Mouse (Mus musculus): ENCODE results near the gene Myl7. TPM values are rescaled to one million over a fixed set of nuclear protein-coding genes. Genes with fewer than 3 reads are reported as not detected.

Gene Myl7
- polyA plus RNA-seq, 2 experiments = 0.36 to 0.92 TPM

- no peaks in the 10 kb centered on the region for H3K27me3 ChIP-seq (ENCODE audit: control insufficient read depth, insufficient read depth, low read length)
- peak overlapping the region; percentile 54 for H3K4me3 ChIP-seq (replicated peaks; ENCODE audit: low read length)
- H3K27ac ChIP-seq (replicated peaks; ENCODE audit: low read depth, low read length) = no peak overlapping the region
- peaks cover 8% of the 10 kb centered on the region for H3K36me3 ChIP-seq (ENCODE audit: control insufficient read depth, insufficient read depth, low read length)
- no peaks in the 10 kb centered on the region for H3K9me3 ChIP-seq (ENCODE audit: control insufficient read depth, low read length)
- H3K4me2 ChIP-seq (replicated peaks; ENCODE audit: low read depth, low read length, severe bottlenecking) = peak overlapping the region; percentile 85
- 13% methylated on average over 15 of the region's 15 CpGs for WGBS
- DNase-seq (ENCODE audit: low spot score) (no peak), ATAC-seq (ENCODE audit: low FRiP score, low read depth) (0 out of 2 replicates have a peak, but pooled peaks have one; percentile 7)
- no peak for TF ChIP-seq POLR2A (IDR thresholded peaks at IDR 0.05; ENCODE audit: borderline replicate concordance, extremely low read depth, insufficient read depth, insufficient read length)
- H3K9ac ChIP-seq (ENCODE audit: low read depth, low read length, severe bottlenecking) = peak overlapping the region; percentile 70
- H3K4me1 ChIP-seq (ENCODE audit: control insufficient read depth, insufficient read depth, low read length) = peaks cover 10% of the 10 kb centered on the region
Observed at GRCm38 (mm10) chr11:5862394-5863105, 36.0 kb downstream of the Myl7 start.

- H3K4me1 ChIP-seq (ENCODE audit: control insufficient read depth, insufficient read depth, low read length) = peaks cover 10% of the 10 kb centered on the region
Observed at GRCm38 (mm10) chr11:5861678-5862393, 36.7 kb downstream of the Myl7 start, which contains the start of gene Aebp1. Gene Aebp1 (plus strand): TSS chr11:5861947.

GRCm38 (mm10) chr11:5860639-5861038 is 37.9 kb downstream of the Myl7 start:
- no peaks in the 10 kb centered on the region for H3K27me3 ChIP-seq (ENCODE audit: control insufficient read depth, insufficient read depth, low read length)
- no peak for DNase-seq (ENCODE audit: low spot score)
- H3K4me3 ChIP-seq (replicated peaks; ENCODE audit: low read length) = no peak overlapping the region
- H3K9me3 ChIP-seq (ENCODE audit: control insufficient read depth, low read length) = no peaks in the 10 kb centered on the region
- WGBS = 66% methylated on average over 6 of the region's 6 CpGs
- no peak for ATAC-seq (ENCODE audit: low FRiP score, low read depth)
- no peak overlapping the region for H3K4me2 ChIP-seq (replicated peaks; ENCODE audit: low read depth, low read length, severe bottlenecking)
- H3K36me3 ChIP-seq (ENCODE audit: control insufficient read depth, insufficient read depth, low read length) = peaks cover 6% of the 10 kb centered on the region; the same call in 1 of the 2 replicates
- TF ChIP-seq POLR2A (IDR thresholded peaks at IDR 0.05; ENCODE audit: borderline replicate concordance, extremely low read depth, insufficient read depth, insufficient read length) = no peak
- no peak overlapping the region for H3K9ac ChIP-seq (ENCODE audit: low read depth, low read length, severe bottlenecking)
- H3K4me1 ChIP-seq (ENCODE audit: control insufficient read depth, insufficient read depth, low read length) = peaks cover 21% of the 10 kb centered on the region
- H3K27ac ChIP-seq (replicated peaks; ENCODE audit: low read depth, low read length) = no peak overlapping the region

More at GRCm38 (mm10) chr11:5861678-5862393, 36.7 kb downstream of the Myl7 start, which contains the start of gene Aebp1:
- 3% methylated on average over 48 of the region's 59 CpGs for WGBS
- no peaks in the 10 kb centered on the region for H3K27me3 ChIP-seq (ENCODE audit: control insufficient read depth, insufficient read depth, low read length)
- H3K27ac ChIP-seq (replicated peaks; ENCODE audit: low read depth, low read length) = 0 out of 2 replicates have a peak within 1 kb of the TSS, but pooled peaks have one; percentile 8
- DNase-seq (ENCODE audit: low spot score) (no peak), ATAC-seq (ENCODE audit: low FRiP score, low read depth) (peak; percentile 86)
- peak within 1 kb of the TSS; percentile 85 for H3K4me2 ChIP-seq (replicated peaks; ENCODE audit: low read depth, low read length, severe bottlenecking)
- H3K9ac ChIP-seq (ENCODE audit: low read depth, low read length, severe bottlenecking) = peak within 1 kb of the TSS; percentile 70
- no peaks in the 10 kb centered on the region for H3K9me3 ChIP-seq (ENCODE audit: control insufficient read depth, low read length)
- H3K36me3 ChIP-seq (ENCODE audit: control insufficient read depth, insufficient read depth, low read length) = peaks cover 6% of the 10 kb centered on the region; the same call in 1 of the 2 replicates
- peak; percentile 38; the same call in 1 of the 2 replicates for TF ChIP-seq POLR2A (IDR thresholded peaks at IDR 0.05; ENCODE audit: borderline replicate concordance, extremely low read depth, insufficient read depth, insufficient read length)
- H3K4me3 ChIP-seq (replicated peaks; ENCODE audit: low read length) = peak within 1 kb of the TSS; percentile 54

GRCm38 (mm10) chr11:5859883-5860550 is 38.6 kb downstream of the Myl7 start:
- DNase-seq (ENCODE audit: low spot score) = no peak
- peaks cover 24% of the 10 kb centered on the region for H3K4me1 ChIP-seq (ENCODE audit: control insufficient read depth, insufficient read depth, low read length)
- H3K4me3 ChIP-seq (replicated peaks; ENCODE audit: low read length) = no peak overlapping the region
- H3K4me2 ChIP-seq (replicated peaks; ENCODE audit: low read depth, low read length, severe bottlenecking) = no peak overlapping the region
- 81% methylated on average over 13 of the region's 13 CpGs for WGBS
- ATAC-seq (ENCODE audit: low FRiP score, low read depth) = no peak
- no peak overlapping the region for H3K27ac ChIP-seq (replicated peaks; ENCODE audit: low read depth, low read length)
- H3K27me3 ChIP-seq (ENCODE audit: control insufficient read depth, insufficient read depth, low read length) = no peaks in the 10 kb centered on the region
- no peak overlapping the region for H3K9ac ChIP-seq (ENCODE audit: low read depth, low read length, severe bottlenecking)
- no peaks in the 10 kb centered on the region for H3K9me3 ChIP-seq (ENCODE audit: control insufficient read depth, low read length)
- peaks cover 3% of the 10 kb centered on the region; the same call in 1 of the 2 replicates for H3K36me3 ChIP-seq (ENCODE audit: control insufficient read depth, insufficient read depth, low read length)
- TF ChIP-seq POLR2A (IDR thresholded peaks at IDR 0.05; ENCODE audit: borderline replicate concordance, extremely low read depth, insufficient read depth, insufficient read length) = no peak

- Histone ChIP-seq H3K27ac (replicated peaks; ENCODE audit: low read depth, low read length) (no peak overlapping the region), H3K4me2 (replicated peaks; ENCODE audit: low read depth, low read length, severe bottlenecking) (no peak overlapping the region), H3K4me1 (ENCODE audit: control insufficient read depth, insufficient read depth, low read length) (peaks cover 24% of the 10 kb centered on the region), H3K4me3 (replicated peaks; ENCODE audit: low read length) (no peak overlapping the region), H3K36me3 (ENCODE audit: control insufficient read depth, insufficient read depth, low read length) (no peaks in the 10 kb centered on the region), H3K9ac (ENCODE audit: low read depth, low read length, severe bottlenecking) (no peak overlapping the region), H3K27me3 (ENCODE audit: control insufficient read depth, insufficient read depth, low read length) (no peaks in the 10 kb centered on the region), H3K9me3 (ENCODE audit: control insufficient read depth, low read length) (no peaks in the 10 kb centered on the region)
- 73% methylated on average over 1 of the region's 1 CpGs for WGBS
- TF ChIP-seq POLR2A (IDR thresholded peaks at IDR 0.05; ENCODE audit: borderline replicate concordance, extremely low read depth, insufficient read depth, insufficient read length) = no peak
- DNase-seq (ENCODE audit: low spot score) (no peak), ATAC-seq (ENCODE audit: low FRiP score, low read depth) (no peak)
Observed at GRCm38 (mm10) chr11:5858723-5859122, 39.9 kb downstream of the Myl7 start.

Measured in limb, embryonic 14.5 days (tissue).